Mouse (Mus musculus) heart, postnatal 14 days (tissue): Measurements from ENCODE around the gene Sgcb. TPM values are rescaled to one million over a fixed set of nuclear protein-coding genes. Genes with fewer than 3 reads are reported as not detected.
"Not testable (repeated sequence)": the region's sequence is repeated elsewhere in the genome, so short reads cannot be mapped to it uniquely, and the experiment has no call there.

ENCODE experiments used
- DNase-seq, 2 experiments: peaks; one replicate each; pipeline ENCODE4 v3.0.0; 2021 to 2022
- intact Hi-C: fragments of 180-260 bp; cut with DNase I; formaldehyde crosslinking; loops from one replicate; pipeline ENCODE4 v1.15.1; 2025
- total RNA-seq, 2 experiments: library from RNA; stranded (reverse); gene quantifications; 2 replicates each; pipeline ENCODE4 v1.2.3; 2021

Gene Sgcb
- total RNA-seq, 2 experiments from 2014 or later, result 78.5 to 84.3 TPM

GRCm38 (mm10) chr5:73585212-73586115 is 62.1 kb downstream of the Sgcb start:
- intact Hi-C loops, result no loop called here
- no peak for DNase-seq

- DNase-seq, intact Hi-C loops: not testable (repeated sequence)
Observed at GRCm38 (mm10) chr5:73584011-73584410, 63.6 kb downstream of the Sgcb start.

Other genes with a start within 250 kb of the Sgcb start
- gene Cwh43, start 241.7 kb downstream of the Sgcb start, total RNA-seq, result not detected
- 10 to 100 TPM; 15.1 to 17.9 TPM for gene Dcun1d4, start 166.8 kb downstream of the Sgcb start, total RNA-seq
- gene Lrrc66, start 15.3 kb downstream of the Sgcb start, total RNA-seq, result under 1 TPM in 1 of 2 experiments, not detected in 1; 0.07 TPM
- 1 to 10 TPM in 1 of 2 experiments, under 1 TPM in 1; 0.90 to 1.4 TPM for gene Spata18, start 3.6 kb upstream of the Sgcb start, total RNA-seq